In genomic region chr7:24504868-24505267, GRCm38 (mm10) we compare ENCODE assay signal across 12 mouse cellular contexts. TPM values are rescaled to one million over a fixed set of nuclear protein-coding genes. Genes with fewer than 3 reads are reported as not detected.
A peak's percentile ranks its signal among the peaks of the same experiment; 100 is the strongest.
DNase-seq lines count a peak whose midpoint lies in the region; ATAC-seq and TF ChIP-seq lines count a peak whose summit lies in the region.
"Had no signal": no experiment of that assay in that cellular context is flagged by ENCODE, and none has a peak within 500 bp of the region (broad histone marks: within the 10 kb centered on the region; RNA-seq: fewer than 3 reads in every experiment).

No protein-coding gene starts in this region.

- peak overlapping the region; percentile 100 for H3K27ac ChIP-seq in forebrain, embryonic 16.5 days (ENCODE audit: low read length)
- no peak overlapping the region for H3K27ac ChIP-seq in limb, embryonic 12.5 days
- H3K27ac ChIP-seq: kidney, postnatal 0 days had no signal

- H3K4me3 ChIP-seq in E14TG2a.4 (replicated peaks; ENCODE audit: low read length) = peak overlapping the region; percentile 92
- no peak overlapping the region for H3K4me3 ChIP-seq in forebrain, embryonic 16.5 days (replicated peaks; ENCODE audit: low read length)
- H3K4me3 ChIP-seq in limb, embryonic 12.5 days (replicated peaks) = no peak overlapping the region

- no peak overlapping the region for H3K9ac ChIP-seq in forebrain, embryonic 16.5 days (replicated peaks; ENCODE audit: low read depth, low read length)
- H3K9ac ChIP-seq in limb, embryonic 12.5 days (replicated peaks) = no peak overlapping the region

- 32% methylated on average over 4 of the region's 4 CpGs for WGBS in forebrain, embryonic 16.5 days
- 5% methylated on average over 4 of the region's 4 CpGs for WGBS in limb, embryonic 12.5 days

- no peak for TF ChIP-seq CTCF in E14TG2a.4 (conservative IDR thresholded peaks at IDR 0.05; ENCODE audit: low read length)

- peaks cover 11% of the 10 kb centered on the region for H3K27me3 ChIP-seq in E14TG2a.4 (ENCODE audit: insufficient read depth, low read length)
- H3K27me3 ChIP-seq in forebrain, embryonic 16.5 days (replicated peaks; ENCODE audit: control insufficient read depth, insufficient read depth, low read length) = no peaks in the 10 kb centered on the region
- peaks cover 39% of the 10 kb centered on the region for H3K27me3 ChIP-seq in limb, embryonic 12.5 days

- DNase-seq in R1 (ENCODE audit: low read depth, low spot score) = peak; percentile 91
- no peak for DNase-seq in thymus, postnatal 25 days
- no peak for DNase-seq in urinary bladder, postnatal 36 days (ENCODE audit: low spot score in 2 of 2)
- no peak for DNase-seq in cerebellum, postnatal 10 days
- DNase-seq in cerebellum, postnatal 36 days = no peak
- DNase-seq: cerebellum, postnatal 25 days; heart, adult 11 months; lung, postnatal 14 days had no signal

- H3K9me3 ChIP-seq in E14TG2a.4 (ENCODE audit: low read length) = no peaks in the 10 kb centered on the region
- no peaks in the 10 kb centered on the region for H3K9me3 ChIP-seq in forebrain, embryonic 16.5 days (ENCODE audit: control insufficient read depth, low read length)
- H3K9me3 ChIP-seq in limb, embryonic 12.5 days = 0 out of 2 replicates have a peak, but pooled peaks cover 4% of the 10 kb centered on the region

- ATAC-seq in forebrain, embryonic 16.5 days = no peak
- no peak for ATAC-seq in limb, embryonic 12.5 days (ENCODE audit: insufficient number of reproducible peaks, insufficient read depth, low FRiP score, low TSS enrichment, low read depth)

- peaks cover 86% of the 10 kb centered on the region for H3K4me1 ChIP-seq in E14TG2a.4 (replicated peaks; ENCODE audit: low read depth, low read length)
- peaks cover 38% of the 10 kb centered on the region for H3K4me1 ChIP-seq in forebrain, embryonic 16.5 days (replicated peaks; ENCODE audit: control insufficient read depth, insufficient read depth, low read length)
- peaks cover 38% of the 10 kb centered on the region for H3K4me1 ChIP-seq in limb, embryonic 12.5 days (replicated peaks)

- peaks cover 14% of the 10 kb centered on the region for H3K36me3 ChIP-seq in E14TG2a.4 (ENCODE audit: insufficient read depth, low read length)
- H3K36me3 ChIP-seq in forebrain, embryonic 16.5 days (ENCODE audit: control insufficient read depth, insufficient read depth) = peaks cover 14% of the 10 kb centered on the region
- peaks cover 4% of the 10 kb centered on the region; the same call in 1 of the 2 replicates for H3K36me3 ChIP-seq in limb, embryonic 12.5 days

- H3K4me2 ChIP-seq in forebrain, embryonic 16.5 days (ENCODE audit: low read length) = no peak overlapping the region
- H3K4me2 ChIP-seq in limb, embryonic 12.5 days = peak overlapping the region; percentile 30; the same call in 1 of the 2 replicates

RNA-seq across cellular contexts. Expression of gene Zfp428, which starts 1.9 kb away (rescaled TPM):
- polyA plus RNA-seq in forebrain, embryonic 16.5 days (2015; fragmentation: Nextera tagmentation; extraction: Ambion mirVana) = 267 and 282 TPM in 2 replicates
- 94.4 and 101 TPM in 2 replicates for polyA plus RNA-seq in limb, embryonic 12.5 days (2016; fragmentation: Nextera tagmentation; extraction: Ambion mirVana)

RNA-seq across cellular contexts. Expression of gene AC161166.1, which starts 7.4 kb away (rescaled TPM):
- polyA plus RNA-seq in forebrain, embryonic 16.5 days (2015; fragmentation: Nextera tagmentation; extraction: Ambion mirVana) = 1.2 and 1.9 TPM in 2 replicates
- polyA plus RNA-seq in limb, embryonic 12.5 days (2016; fragmentation: Nextera tagmentation; extraction: Ambion mirVana) = 0.52 and 1.1 TPM in 2 replicates

RNA-seq across cellular contexts. Expression of gene Cadm4, which starts 23.0 kb away (rescaled TPM):
- 67.8 and 86.8 TPM in 2 replicates for polyA plus RNA-seq in forebrain, embryonic 16.5 days (2015; fragmentation: Nextera tagmentation; extraction: Ambion mirVana)
- 6.5 and 7.0 TPM in 2 replicates for polyA plus RNA-seq in limb, embryonic 12.5 days (2016; fragmentation: Nextera tagmentation; extraction: Ambion mirVana)

RNA-seq across cellular contexts. Expression of gene Irgq, which starts 25.6 kb away (rescaled TPM):
- 26.4 and 26.5 TPM in 2 replicates for polyA plus RNA-seq in forebrain, embryonic 16.5 days (2015; fragmentation: Nextera tagmentation; extraction: Ambion mirVana)
- 10.8 and 11.6 TPM in 2 replicates for polyA plus RNA-seq in limb, embryonic 12.5 days (2016; fragmentation: Nextera tagmentation; extraction: Ambion mirVana)

RNA-seq across cellular contexts. Expression of gene Pinlyp, which starts 41.0 kb away (rescaled TPM):
- polyA plus RNA-seq in forebrain, embryonic 16.5 days (2015; fragmentation: Nextera tagmentation; extraction: Ambion mirVana) = not detected in 2 replicates
- not detected in 2 replicates for polyA plus RNA-seq in limb, embryonic 12.5 days (2016; fragmentation: Nextera tagmentation; extraction: Ambion mirVana)
